Mouse (Mus musculus) liver, postnatal 0 days (tissue): ENCODE data around the gene Mrvi1.

ENCODE experiments used
- CTCF ChIP-seq: sonication (generic); IDR thresholded peaks from 2 replicates; pipeline ENCODE4 v1.5.1; 2016; ENCODE audit warnings: antibody characterized with exemption, low read depth
- EP300 ChIP-seq: IDR thresholded peaks from 2 replicates; pipeline ENCODE4 v1.6.1; 2016; ENCODE audit warnings: antibody characterized with exemption, low read depth, mild to moderate bottlenecking

DNA sequence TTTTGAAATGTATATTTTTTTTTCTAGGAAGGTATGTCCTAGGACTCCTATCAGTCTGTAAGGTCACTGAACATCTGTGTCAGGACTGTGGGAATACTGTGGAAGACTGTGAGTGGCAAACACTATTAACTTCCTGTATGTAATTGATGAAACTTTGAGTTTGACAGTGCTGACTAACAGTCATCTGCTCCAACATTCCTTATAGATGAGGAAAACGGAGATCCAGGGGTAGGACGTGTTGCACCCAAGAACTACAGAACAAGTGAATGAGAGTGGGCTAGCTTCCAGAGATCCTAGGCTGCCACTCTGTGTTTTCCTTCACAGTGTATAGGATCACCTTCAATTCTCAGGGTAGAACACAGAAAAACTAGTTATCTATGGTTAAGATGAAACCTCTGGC is 134.9 kb downstream of the Mrvi1 start:
- TF ChIP-seq CTCF = no peak
- TF ChIP-seq EP300 = no peak
